Mouse (Mus musculus): ENCODE measurements around the gene Npas3.

DNA sequence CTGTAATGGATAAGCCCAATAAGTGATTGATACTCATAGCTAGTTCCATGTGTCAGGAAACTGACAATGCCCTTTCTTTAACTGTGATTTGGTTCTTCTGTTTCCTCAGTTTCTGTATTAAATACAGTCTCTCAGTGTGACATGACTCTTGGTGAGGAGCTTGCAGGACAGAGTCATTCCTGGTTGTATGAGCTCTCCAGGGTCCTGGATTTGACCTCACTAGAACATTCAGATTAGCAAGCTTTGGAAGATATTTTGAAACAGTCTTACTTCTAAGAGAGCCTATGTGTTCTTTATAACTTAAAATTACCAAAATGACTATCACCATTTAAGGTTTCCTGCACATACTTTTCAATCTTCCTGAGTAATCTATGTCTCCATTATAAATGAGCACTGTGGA, 247.9 kb downstream of the Npas3 start:
- TF ChIP-seq POLR2A (IDR thresholded peaks at IDR 0.05; ENCODE audit: insufficient read length, low read depth) = no peak
- TF ChIP-seq MYOD1 (IDR thresholded peaks at IDR 0.05; ENCODE audit: control insufficient read depth in 1 of 3, insufficient read length in 2 of 3, low read depth in 2 of 3) = no peak
- TF ChIP-seq MYOG (IDR thresholded peaks at IDR 0.05; ENCODE audit: control insufficient read depth in 1 of 3, insufficient read depth in 1 of 3, insufficient read length in 2 of 3, low read depth in 2 of 3) = no peak
- no peak for TF ChIP-seq POLR2AphosphoS2 (IDR thresholded peaks at IDR 0.05; ENCODE audit: insufficient read length, low read depth)
- no peak for TF ChIP-seq TCF12 (IDR thresholded peaks at IDR 0.05; ENCODE audit: insufficient read depth, poor library complexity, severe bottlenecking)
- TF ChIP-seq USF1 (IDR thresholded peaks at IDR 0.05; ENCODE audit: low read depth) = no peak
- no peak for TF ChIP-seq CEBPB (IDR thresholded peaks at IDR 0.05; ENCODE audit: insufficient read depth, poor library complexity, severe bottlenecking)
- no peak for TF ChIP-seq SRF (IDR thresholded peaks at IDR 0.05; ENCODE audit: control insufficient read depth, insufficient read length, low read depth)
- TF ChIP-seq E2F4 (IDR thresholded peaks at IDR 0.05; ENCODE audit: insufficient read depth) = no peak
- TF ChIP-seq TCF3 (IDR thresholded peaks at IDR 0.05; ENCODE audit: insufficient read length, low read depth) = no peak
- TF ChIP-seq MAX (IDR thresholded peaks at IDR 0.05; ENCODE audit: low read depth) = no peak
- TF ChIP-seq REST (IDR thresholded peaks at IDR 0.05; ENCODE audit: insufficient read depth, insufficient read length) = no peak
